Mouse (Mus musculus): ENCODE data around the gene Fam219a.

The Fam219a gene

DNA sequence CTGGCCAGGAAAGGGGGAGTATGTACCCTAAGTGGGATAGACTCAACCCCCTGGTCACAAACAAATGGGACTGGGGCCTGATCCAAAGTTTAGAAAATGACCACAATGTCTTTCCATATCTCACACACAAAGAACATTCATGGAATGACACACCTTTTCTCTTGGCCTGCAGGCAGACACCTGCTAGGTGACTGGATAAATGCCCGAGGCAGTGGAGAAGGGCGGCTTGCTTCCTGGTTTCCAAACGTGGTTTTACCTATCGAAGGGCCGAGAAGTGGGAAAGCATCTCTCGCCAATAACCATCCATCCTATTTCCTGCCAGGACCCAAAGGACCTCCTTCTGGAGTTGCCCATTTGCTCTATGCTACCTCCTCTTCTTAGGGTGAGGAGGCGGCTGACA, 76.4 kb downstream of the Fam219a start:
- no peak for DNase-seq (ENCODE audit: low read depth, low spot score)
- Histone ChIP-seq H3K36me3 (ENCODE audit: control insufficient read depth, insufficient read depth, low read length, poor library complexity, severe bottlenecking) (no peaks in the 10 kb centered on the region), H3K27me3 (ENCODE audit: control insufficient read depth, insufficient read depth, low read length, poor library complexity, severe bottlenecking) (no peaks in the 10 kb centered on the region; the same call in 1 of the 2 replicates)

DNA sequence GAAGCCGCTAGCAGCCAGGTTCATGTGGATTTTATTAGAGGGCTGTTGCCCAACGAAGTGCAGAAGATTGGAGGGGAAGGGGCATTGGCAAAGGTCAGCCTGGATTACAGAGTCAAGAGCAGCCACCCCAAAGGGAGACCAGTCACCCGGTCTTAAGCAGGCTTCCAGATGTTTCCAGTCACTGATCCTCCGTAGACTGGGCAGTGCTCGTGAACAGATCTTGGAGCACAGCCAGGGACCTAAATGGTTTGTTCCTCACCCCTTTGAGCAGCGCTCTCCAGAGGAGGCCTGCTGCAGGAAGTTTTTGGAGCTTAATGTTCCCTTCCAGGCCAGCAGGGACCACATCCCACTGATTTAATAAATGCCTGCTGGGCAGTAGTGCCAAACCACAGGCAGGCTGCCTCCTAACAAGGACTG, 87.7 kb downstream of the Fam219a start:
- Histone ChIP-seq H3K27me3 (ENCODE audit: control insufficient read depth, insufficient read depth, low read length, poor library complexity, severe bottlenecking) (no peaks in the 10 kb centered on the region), H3K36me3 (ENCODE audit: control insufficient read depth, insufficient read depth, low read length, poor library complexity, severe bottlenecking) (no peaks in the 10 kb centered on the region)
- DNase-seq (ENCODE audit: low read depth, low spot score): no peak

DNA sequence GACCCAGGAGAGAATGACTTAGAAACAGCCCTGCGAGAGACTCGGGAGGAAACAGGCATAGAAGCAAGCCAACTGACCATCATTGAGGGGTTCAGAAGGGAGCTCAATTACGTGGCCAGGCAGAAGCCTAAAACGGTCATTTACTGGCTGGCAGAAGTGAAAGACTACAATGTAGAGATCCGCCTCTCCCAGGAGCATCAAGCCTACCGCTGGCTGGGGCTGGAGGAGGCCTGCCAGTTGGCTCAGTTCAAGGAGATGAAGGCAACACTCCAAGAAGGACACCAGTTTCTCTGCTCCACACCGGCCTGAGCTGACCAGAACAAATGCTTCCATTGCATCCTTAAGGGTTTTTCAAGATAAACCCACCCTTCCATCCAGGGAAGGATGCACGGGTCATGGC, 89.1 kb downstream of the Fam219a start:
- no peak for DNase-seq (ENCODE audit: low read depth, low spot score)
- Histone ChIP-seq H3K27me3 (ENCODE audit: control insufficient read depth, insufficient read depth, low read length, poor library complexity, severe bottlenecking) (no peaks in the 10 kb centered on the region), H3K36me3 (ENCODE audit: control insufficient read depth, insufficient read depth, low read length, poor library complexity, severe bottlenecking) (no peaks in the 10 kb centered on the region)

DNA sequence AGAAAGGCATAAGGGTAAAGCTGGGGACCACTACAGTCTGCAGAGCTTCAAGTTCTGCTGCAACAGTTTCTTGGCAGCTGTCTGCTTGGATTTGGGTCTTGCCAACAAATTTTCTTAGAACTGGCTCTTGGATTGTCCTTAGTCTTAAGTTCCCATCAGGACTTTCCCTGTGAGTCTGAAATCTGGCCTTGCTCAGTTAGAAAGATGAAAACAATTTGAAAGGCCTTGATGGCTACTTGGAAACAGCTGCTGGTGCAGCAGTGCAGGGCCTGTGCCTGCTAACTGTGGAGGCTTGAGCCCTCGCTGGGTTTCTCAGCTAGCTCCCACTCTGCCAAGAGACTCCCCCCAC, 89.9 kb downstream of the Fam219a start:
- DNase-seq (ENCODE audit: low read depth, low spot score): no peak
- no peaks in the 10 kb centered on the region for H3K27me3 ChIP-seq (ENCODE audit: control insufficient read depth, insufficient read depth, low read length, poor library complexity, severe bottlenecking)
- no peaks in the 10 kb centered on the region for H3K36me3 ChIP-seq (ENCODE audit: control insufficient read depth, insufficient read depth, low read length, poor library complexity, severe bottlenecking)

DNA sequence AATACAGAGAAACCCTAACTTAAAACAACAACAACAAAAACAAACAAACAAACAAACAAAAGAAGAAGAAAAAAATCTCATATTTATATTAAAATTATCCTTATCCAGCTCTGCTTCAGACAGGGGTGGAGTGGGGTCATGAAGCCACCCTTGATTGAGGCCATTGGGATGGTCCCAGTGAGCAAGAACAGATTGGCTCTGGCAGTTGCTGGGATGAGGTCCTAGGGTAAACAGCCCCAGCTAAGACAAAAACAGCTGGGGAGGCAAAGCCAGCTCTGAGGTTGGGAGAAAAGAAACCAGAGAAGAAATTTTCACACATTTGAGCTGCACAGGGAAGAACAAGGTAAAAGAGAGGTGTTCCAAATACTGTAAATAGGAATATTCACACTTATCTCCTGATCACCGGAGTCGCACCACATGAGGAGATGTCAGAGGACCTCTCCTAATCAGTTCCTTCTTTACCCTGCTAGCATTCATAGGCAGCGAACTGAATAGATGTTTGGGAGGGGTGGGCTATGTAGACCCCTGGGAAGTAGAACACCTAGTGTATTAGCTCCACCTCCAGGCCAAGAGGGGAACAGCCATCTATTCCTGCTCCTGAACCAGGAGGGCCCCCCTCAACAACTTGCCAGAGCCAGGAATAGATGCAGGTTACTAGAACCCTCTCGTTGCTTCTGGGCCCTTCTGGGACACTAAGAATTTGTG, 90.4 kb downstream of the Fam219a start:
- DNase-seq (ENCODE audit: low read depth, low spot score): no peak
- Histone ChIP-seq H3K36me3 (ENCODE audit: control insufficient read depth, insufficient read depth, low read length, poor library complexity, severe bottlenecking) (no peaks in the 10 kb centered on the region), H3K27me3 (ENCODE audit: control insufficient read depth, insufficient read depth, low read length, poor library complexity, severe bottlenecking) (no peaks in the 10 kb centered on the region)

DNA sequence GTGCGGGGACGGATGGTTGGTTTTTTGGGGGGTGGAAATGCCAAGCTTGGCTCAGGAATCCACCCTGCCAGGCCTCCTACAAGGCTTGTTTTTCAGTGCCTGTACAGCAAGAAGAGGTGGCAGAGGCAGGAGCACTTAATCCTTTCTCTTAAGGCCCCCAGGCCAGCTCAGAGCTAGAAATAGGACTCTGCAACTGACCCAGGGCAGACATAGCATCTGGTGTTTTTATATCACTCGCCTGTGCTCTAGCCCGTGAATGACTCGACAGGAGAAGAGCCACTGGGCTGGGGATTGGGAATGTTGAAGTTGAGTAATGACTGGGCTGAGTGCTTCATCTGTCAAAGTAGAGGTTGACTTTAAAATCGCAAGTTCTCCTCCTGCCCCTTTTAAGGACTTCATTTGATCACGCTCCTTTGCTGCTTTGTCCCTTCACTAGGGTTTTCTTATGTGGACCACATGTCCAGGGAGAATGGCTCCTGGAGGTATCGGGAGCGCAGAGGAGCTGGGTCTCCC, 91.6 kb downstream of the Fam219a start:
- DNase-seq (ENCODE audit: low read depth, low spot score): no peak
- no peaks in the 10 kb centered on the region for H3K27me3 ChIP-seq (ENCODE audit: control insufficient read depth, insufficient read depth, low read length, poor library complexity, severe bottlenecking)
- H3K36me3 ChIP-seq (ENCODE audit: control insufficient read depth, insufficient read depth, low read length, poor library complexity, severe bottlenecking): no peaks in the 10 kb centered on the region

DNA sequence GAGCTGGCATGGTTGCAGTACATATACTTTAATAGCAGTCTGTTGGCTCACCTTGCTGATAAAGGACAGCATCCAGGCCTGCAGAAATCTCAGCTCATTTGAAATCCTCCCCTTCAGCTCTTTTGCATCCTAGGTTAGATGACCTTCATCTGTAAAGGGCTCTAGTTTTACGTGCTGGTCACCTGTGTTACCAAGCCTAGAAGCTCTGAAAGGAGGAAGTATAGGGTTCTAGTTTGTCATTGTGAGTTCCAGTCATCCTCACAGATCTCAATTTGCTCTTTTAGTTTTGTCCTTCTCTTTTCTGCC, 98.0 kb downstream of the Fam219a start:
- no peak for DNase-seq (ENCODE audit: low read depth, low spot score)
- no peaks in the 10 kb centered on the region for H3K27me3 ChIP-seq (ENCODE audit: control insufficient read depth, insufficient read depth, low read length, poor library complexity, severe bottlenecking)
- no peaks in the 10 kb centered on the region for H3K36me3 ChIP-seq (ENCODE audit: control insufficient read depth, insufficient read depth, low read length, poor library complexity, severe bottlenecking)

DNA sequence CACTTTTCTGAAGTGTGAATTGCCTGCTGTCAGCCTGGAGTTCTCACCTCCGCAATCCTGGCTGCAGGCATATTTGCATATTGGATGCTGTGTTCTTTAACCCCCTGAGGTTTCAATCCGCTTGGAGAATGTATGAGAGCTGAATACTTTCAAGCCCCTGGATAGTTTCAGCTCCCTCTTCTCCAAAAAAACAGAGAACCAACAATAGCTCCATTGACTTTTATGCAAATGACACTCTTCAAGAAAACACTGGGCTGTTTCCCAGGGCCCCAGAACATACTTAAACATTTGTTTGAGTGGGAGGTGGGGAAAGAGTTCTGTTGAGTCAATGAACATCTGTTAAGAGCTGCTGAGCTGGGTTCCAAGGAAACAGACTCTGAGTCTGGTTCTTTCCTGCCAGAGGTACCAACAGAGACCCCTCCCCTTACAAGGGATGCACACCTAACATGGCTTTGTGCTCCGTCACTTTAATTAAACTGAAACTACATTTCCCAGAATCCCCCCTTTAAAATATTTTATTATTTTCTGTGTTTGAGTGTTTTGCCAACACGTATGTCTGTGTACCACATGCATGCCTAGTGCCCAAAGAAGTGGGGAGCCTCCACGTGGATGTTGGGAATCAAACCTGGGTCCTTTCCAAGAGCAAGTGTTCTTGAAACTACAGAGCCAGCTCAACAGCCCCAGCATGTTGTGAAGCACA, 98.5 kb downstream of the Fam219a start:
- Histone ChIP-seq H3K27me3 (ENCODE audit: control insufficient read depth, insufficient read depth, low read length, poor library complexity, severe bottlenecking) (no peaks in the 10 kb centered on the region), H3K36me3 (ENCODE audit: control insufficient read depth, insufficient read depth, low read length, poor library complexity, severe bottlenecking) (no peaks in the 10 kb centered on the region)
- no peak for DNase-seq (ENCODE audit: low read depth, low spot score)

DNA sequence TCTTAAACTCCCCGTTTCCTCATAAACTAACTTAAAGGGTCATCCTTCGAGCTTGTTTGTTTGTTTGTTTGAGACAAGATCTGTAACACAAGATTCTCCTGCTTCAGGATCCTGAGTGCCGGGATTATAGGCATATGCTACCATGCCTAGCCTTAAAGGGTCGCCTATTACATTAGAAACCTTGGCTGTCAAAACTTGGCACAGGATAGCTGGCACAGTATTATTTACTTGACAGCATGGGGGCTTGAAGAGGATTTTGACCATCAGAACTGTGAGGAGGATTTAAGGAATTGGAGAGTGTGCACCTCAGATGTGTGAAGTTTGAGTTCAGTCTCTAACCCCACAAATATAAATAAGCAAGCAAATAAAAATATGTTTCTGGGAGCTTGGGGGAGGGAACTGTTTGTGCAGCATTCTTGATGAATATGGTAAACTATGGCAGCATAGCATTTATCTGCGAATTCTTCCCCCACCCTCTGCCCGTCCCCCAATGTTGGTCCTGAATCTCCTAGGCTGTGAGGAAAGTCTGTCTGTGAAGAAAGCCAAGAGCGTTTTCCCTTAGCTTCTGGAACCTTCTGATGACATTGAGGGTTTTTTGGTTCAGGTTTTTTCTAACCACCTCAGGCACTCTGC, 99.2 kb downstream of the Fam219a start:
- Histone ChIP-seq H3K36me3 (ENCODE audit: control insufficient read depth, insufficient read depth, low read length, poor library complexity, severe bottlenecking) (no peaks in the 10 kb centered on the region), H3K27me3 (ENCODE audit: control insufficient read depth, insufficient read depth, low read length, poor library complexity, severe bottlenecking) (no peaks in the 10 kb centered on the region)
- no peak for DNase-seq (ENCODE audit: low read depth, low spot score)

DNA sequence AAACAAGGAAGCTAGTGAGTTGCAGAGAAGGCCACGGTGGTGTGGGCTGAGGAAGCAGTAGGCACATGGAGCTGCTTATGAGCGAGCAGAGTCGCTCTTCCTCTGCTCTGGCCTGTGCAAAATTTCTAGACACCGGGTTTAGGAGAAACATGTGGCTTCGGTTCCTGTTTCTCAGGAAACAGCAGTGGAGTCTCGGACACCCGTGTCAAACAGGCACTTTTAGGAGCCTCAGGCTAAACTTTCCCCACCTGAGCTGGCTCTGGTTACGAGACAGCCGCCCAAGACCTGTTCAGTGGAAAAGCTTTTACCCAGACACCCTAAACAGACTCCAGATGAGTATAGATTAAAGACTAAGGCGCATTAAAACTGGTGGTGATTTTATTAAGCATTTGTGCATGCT, 100.1 kb downstream of the Fam219a start:
- DNase-seq (ENCODE audit: low read depth, low spot score): no peak
- no peaks in the 10 kb centered on the region for H3K36me3 ChIP-seq (ENCODE audit: control insufficient read depth, insufficient read depth, low read length, poor library complexity, severe bottlenecking)
- H3K27me3 ChIP-seq (ENCODE audit: control insufficient read depth, insufficient read depth, low read length, poor library complexity, severe bottlenecking): no peaks in the 10 kb centered on the region

DNA sequence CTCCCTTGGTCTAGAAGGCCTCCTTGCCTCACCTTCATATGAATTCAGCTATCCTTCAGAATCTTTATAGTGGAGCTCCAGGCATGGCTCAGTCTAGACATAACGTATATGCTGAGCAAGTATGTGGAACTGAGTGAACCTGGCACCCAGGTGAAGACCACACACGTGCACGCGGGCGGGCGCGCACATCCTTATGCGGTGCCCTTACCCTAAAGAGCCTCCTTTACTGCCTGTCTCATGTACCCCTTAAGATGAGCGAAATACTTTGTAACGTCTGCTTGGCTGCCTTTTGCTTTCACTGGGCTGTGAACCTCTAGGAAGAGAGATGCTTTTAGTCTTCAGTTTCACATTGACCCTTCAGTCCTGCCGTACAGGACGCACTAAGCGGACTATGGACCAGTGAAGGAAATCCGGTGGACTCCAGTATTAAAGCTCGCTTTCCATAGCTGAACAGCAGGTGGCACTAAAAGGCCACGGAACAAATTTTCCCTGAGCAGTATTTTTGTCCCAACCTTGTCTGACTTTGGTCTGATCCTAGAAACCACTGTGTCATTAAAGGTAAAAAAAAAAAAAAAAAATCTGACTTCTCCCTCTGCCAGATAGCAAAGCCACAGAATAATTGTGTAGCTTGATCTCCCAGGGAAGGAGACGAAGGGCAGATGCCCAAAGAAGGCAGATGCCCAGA, 100.8 kb downstream of the Fam219a start:
- no peaks in the 10 kb centered on the region for H3K27me3 ChIP-seq (ENCODE audit: control insufficient read depth, insufficient read depth, low read length, poor library complexity, severe bottlenecking)
- peak; percentile 61 for DNase-seq (ENCODE audit: low read depth, low spot score)
- no peaks in the 10 kb centered on the region for H3K36me3 ChIP-seq (ENCODE audit: control insufficient read depth, insufficient read depth, low read length, poor library complexity, severe bottlenecking)

Measured in splenic B cell, adult 2 months (primary cell).